Mouse (Mus musculus) megakaryocyte-erythroid progenitor cell, adult 5-6 weeks (primary cell): Measurements from ENCODE around the gene Ptprm. TPM values are rescaled to one million over a fixed set of nuclear protein-coding genes. Genes with fewer than 3 reads are reported as not detected.

Experiments used
- ATAC-seq: replicated peaks from 2 replicates; pipeline ENCODE4 v1.8.0; 2016; ENCODE audit warnings: mild to moderate bottlenecking, inconsistent platforms; ENCODE audit not compliant: severe bottlenecking, poor library complexity, low FRiP score, low TSS enrichment
- total RNA-seq, 2 experiments: library from RNA; stranded (forward) in 1 of 2; stranded (reverse) in 1 of 2; fragments of 200-1000, 215-1000 nt in 1 of 2; fragments of >200 nt in 1 of 2; fragmentation: Nextera tagmentation in 1 of 2; gene quantifications; 2 replicates each; pipeline ENCODE4 v1.2.3; 2014 to 2017

Gene Ptprm
- total RNA-seq, 2 experiments from 2014 or later = not detected

GRCm38 (mm10) chr17:67242774-67243495 is 111.3 kb downstream of the Ptprm start:
- no peak for ATAC-seq

GRCm38 (mm10) chr17:67241951-67242773 is 112.1 kb downstream of the Ptprm start:
- no peak for ATAC-seq

- ATAC-seq = no peak
Observed at GRCm38 (mm10) chr17:67238866-67239265, 115.4 kb downstream of the Ptprm start.

- no peak for ATAC-seq
Observed at GRCm38 (mm10) chr17:67237407-67237806, 116.8 kb downstream of the Ptprm start.

- no peak for ATAC-seq
Observed at GRCm38 (mm10) chr17:67233063-67233462, 121.2 kb downstream of the Ptprm start.

- no peak for ATAC-seq
Observed at GRCm38 (mm10) chr17:67226991-67227390, 127.3 kb downstream of the Ptprm start.

- no peak for ATAC-seq
Observed at GRCm38 (mm10) chr17:67215326-67215725, 138.9 kb downstream of the Ptprm start.

GRCm38 (mm10) chr17:67213711-67214110 is 140.5 kb downstream of the Ptprm start:
- no peak for ATAC-seq

- ATAC-seq = no peak
Observed at GRCm38 (mm10) chr17:67209676-67210344, 144.4 kb downstream of the Ptprm start.

GRCm38 (mm10) chr17:67208600-67208999 is 145.7 kb downstream of the Ptprm start:
- no peak for ATAC-seq

GRCm38 (mm10) chr17:67206984-67207383 is 147.3 kb downstream of the Ptprm start:
- no peak for ATAC-seq

- ATAC-seq = no peak
Observed at GRCm38 (mm10) chr17:67201151-67201550, 153.1 kb downstream of the Ptprm start.

GRCm38 (mm10) chr17:67193728-67194127 is 160.5 kb downstream of the Ptprm start:
- ATAC-seq = no peak

GRCm38 (mm10) chr17:67188514-67188913 is 165.7 kb downstream of the Ptprm start:
- ATAC-seq = no peak

- no peak for ATAC-seq
Observed at GRCm38 (mm10) chr17:67186879-67187278, 167.4 kb downstream of the Ptprm start.

- no peak for ATAC-seq
Observed at GRCm38 (mm10) chr17:67185942-67186341, 168.3 kb downstream of the Ptprm start.

GRCm38 (mm10) chr17:67179446-67179845 is 174.8 kb downstream of the Ptprm start:
- no peak for ATAC-seq

GRCm38 (mm10) chr17:67178686-67179265 is 175.5 kb downstream of the Ptprm start:
- ATAC-seq = no peak

GRCm38 (mm10) chr17:67175836-67176235 is 178.4 kb downstream of the Ptprm start:
- no peak for ATAC-seq

GRCm38 (mm10) chr17:67171353-67171752 is 182.9 kb downstream of the Ptprm start:
- ATAC-seq = no peak
